Mouse (Mus musculus): Measurements from ENCODE around the gene Efna5.

- TF ChIP-seq GATA1 (IDR thresholded peaks at IDR 0.05; ENCODE audit: borderline replicate concordance, low read length) (no peak), FLI1 (IDR thresholded peaks at IDR 0.05; ENCODE audit: low read length) (no peak)
These were observed 266.9 kb downstream of the Efna5 start for GRCm38 (mm10) chr17:62614237-62614636.
